Mouse (Mus musculus) Patski (cell line): ENCODE measurements at regions not wholly inside any gene's neighbourhood (a gene's known extent, or its start where the extent isn't known, plus 50 kb on each side); places are given as distances from the start of the nearest gene placed in this dataset.
A peak's percentile ranks its signal among the peaks of the same experiment; 100 is the strongest.

Source experiments
- ATAC-seq: fragments of 100-300 bp; one replicate; pipeline ENCODE4 v1.8.0; 2021
- CTCF ChIA-PET: fragments of 350-600 bp; sonication (Branson Sonifier 250); formaldehyde crosslinking; loops from one replicate; lab custom pipeline; 2022; ENCODE audit warnings: inconsistent platforms; lab: Charles Lee
- POLR2A ChIA-PET: fragments of 350-600 bp; sonication (Branson Sonifier 250); formaldehyde crosslinking; loops from one replicate; lab custom pipeline; 2022; ENCODE audit warnings: antibody characterized with exemption, inconsistent platforms; lab: Charles Lee
- DNase-seq: peaks from one replicate; pipeline ENCODE4 v3.0.0-alpha.2; 2011; ENCODE audit warnings: low read depth, low spot score
- H3K27me3 ChIP-seq: fragments of 371-371 bp; one replicate; pipeline ENCODE4 v1.5.1; 2021
- CTCF ChIP-seq: fragments of 100-300 bp; IDR thresholded peaks from one replicate; pipeline ENCODE4 v1.5.1; 2021
- in situ Hi-C: fragments of 300-500 bp; cut with MboI; formaldehyde crosslinking; loops from 3 replicates; pipeline ENCODE4 v1.11.1; 2018; ENCODE audit warnings: low pct_unique_long_range_greater_than_20kb, mixed read lengths

DNA sequence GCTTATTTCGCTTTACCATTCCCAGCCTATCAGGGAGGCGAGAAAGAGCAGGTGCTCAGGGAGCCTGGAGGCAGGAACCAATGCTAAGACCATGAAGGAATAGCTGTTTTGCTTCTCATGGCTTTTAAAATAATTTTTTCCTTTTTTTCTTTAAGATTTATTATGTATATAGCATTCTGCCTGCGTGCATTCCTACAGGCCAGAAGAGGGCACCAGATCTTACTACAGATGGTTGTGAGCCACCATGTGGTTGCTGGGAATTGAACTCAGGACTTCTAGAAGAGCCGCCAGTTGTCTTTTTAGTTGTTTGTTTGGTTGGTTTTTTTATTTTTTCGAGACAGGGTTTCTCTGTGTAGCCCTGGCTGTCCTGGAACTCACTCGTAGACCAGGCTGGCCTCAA is 113.6 kb upstream of the Armc2 start:
- no peak for TF ChIP-seq CTCF
- in situ Hi-C loops: no loop called here
- POLR2A ChIA-PET: interaction anchor here (0.5 kb wide), 1 partner anchor 103 kb away, joined by 3 read pairs; no protein-coding TSS in a partner anchor
- CTCF ChIA-PET: no interaction called here
- no peak for DNase-seq
- ATAC-seq: no peak
- no peaks in the 10 kb centered on the region for H3K27me3 ChIP-seq

DNA sequence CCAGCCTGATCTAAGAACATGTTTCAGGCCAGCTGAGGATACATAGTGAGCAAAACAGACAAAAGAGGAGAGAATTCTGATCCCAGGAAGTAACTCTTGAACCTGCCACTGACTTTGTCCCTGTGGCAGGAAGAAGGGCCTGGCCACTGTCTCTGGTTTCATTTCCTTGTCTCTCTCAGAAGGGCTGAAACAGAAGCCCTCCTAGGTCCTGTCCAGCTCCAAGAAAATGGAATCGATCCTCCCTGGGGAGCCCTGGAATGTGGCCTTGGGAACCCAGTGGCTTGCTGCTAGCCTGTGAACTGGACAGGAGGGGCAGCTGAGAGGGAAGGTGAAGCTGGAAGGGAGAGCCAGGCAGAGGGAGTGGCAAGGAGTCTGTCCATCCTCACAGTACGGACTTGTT is 113.1 kb upstream of the Armc2 start:
- no peak for TF ChIP-seq CTCF
- in situ Hi-C loops: no loop called here
- H3K27me3 ChIP-seq: no peaks in the 10 kb centered on the region
- ATAC-seq: no peak
- ChIA-PET CTCF (no interaction called here), POLR2A (no interaction called here)
- no peak for DNase-seq

GRCm38 (mm10) chr10:42127865-42128419 is 109.7 kb upstream of the Armc2 start:
- CTCF ChIA-PET: interaction anchor here (0.8 to 1.4 kb wide), 4 partner anchors 12 to 56 kb away, joined by 3 to 6 read pairs (median 3); no protein-coding TSS in a partner anchor
- TF ChIP-seq CTCF: no peak
- POLR2A ChIA-PET: no interaction called here
- peak; percentile 92 for DNase-seq
- in situ Hi-C loops: no loop called here
- H3K27me3 ChIP-seq: no peaks in the 10 kb centered on the region
- peak; percentile 83 for ATAC-seq

- in situ Hi-C loops: no loop called here
- TF ChIP-seq CTCF: no peak
- ATAC-seq: no peak
- CTCF ChIA-PET: interaction anchor here (1.1 to 1.4 kb wide), 2 partner anchors 14 to 55 kb away, joined by 3 to 6 read pairs; no protein-coding TSS in a partner anchor
- DNase-seq: no peak
- POLR2A ChIA-PET: no interaction called here
- H3K27me3 ChIP-seq: no peaks in the 10 kb centered on the region
Measured at GRCm38 (mm10) chr10:42126816-42127215, 108.6 kb upstream of the Armc2 start.

- CTCF ChIA-PET: no interaction called here
- ATAC-seq: no peak
Measured at GRCm38 (mm10) chr10:42122768-42123635, 104.8 kb upstream of the Armc2 start.

DNA sequence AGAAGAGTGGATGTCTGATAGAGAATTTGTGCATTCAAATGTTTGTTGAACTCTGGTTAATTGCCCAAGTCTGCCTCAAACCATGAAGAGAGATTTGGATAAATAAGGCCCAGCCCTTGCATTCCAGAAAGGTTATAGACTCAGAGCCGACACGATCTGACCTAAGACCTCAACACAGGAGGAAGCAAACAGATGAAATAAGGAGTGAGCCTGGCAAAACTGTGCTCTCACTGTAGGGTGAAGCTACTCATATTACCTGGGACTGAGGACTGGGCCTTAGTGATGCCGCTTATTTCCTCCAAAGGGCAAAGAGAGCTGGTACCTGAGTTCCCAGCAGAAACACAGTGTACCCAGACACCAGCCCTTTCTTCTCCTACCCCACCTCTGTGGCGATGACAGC is 103.7 kb upstream of the Armc2 start:
- DNase-seq: no peak
- in situ Hi-C loops: no loop called here
- ATAC-seq: no peak
- TF ChIP-seq CTCF: no peak
- H3K27me3 ChIP-seq: no peaks in the 10 kb centered on the region
- ChIA-PET CTCF (no interaction called here), POLR2A (no interaction called here)

More at GRCm38 (mm10) chr10:42122768-42123635, 104.8 kb upstream of the Armc2 start:
- in situ Hi-C loops: no loop called here
- TF ChIP-seq CTCF: no peak
- no peak for DNase-seq
- POLR2A ChIA-PET: no interaction called here
- no peaks in the 10 kb centered on the region for H3K27me3 ChIP-seq

GRCm38 (mm10) chr10:42119326-42119725 is 101.1 kb upstream of the Armc2 start:
- ChIA-PET POLR2A (no interaction called here), CTCF (no interaction called here)
- no peak for DNase-seq
- in situ Hi-C loops: no loop called here
- no peak for ATAC-seq
- TF ChIP-seq CTCF: no peak
- no peaks in the 10 kb centered on the region for H3K27me3 ChIP-seq

GRCm38 (mm10) chr10:42118361-42119188 is 100.3 kb upstream of the Armc2 start:
- POLR2A ChIA-PET: no interaction called here
- TF ChIP-seq CTCF: no peak
- in situ Hi-C loops: no loop called here
- CTCF ChIA-PET: no interaction called here
- H3K27me3 ChIP-seq: no peaks in the 10 kb centered on the region
- ATAC-seq: no peak
- DNase-seq: no peak

GRCm38 (mm10) chr10:42117523-42117922 is 99.3 kb upstream of the Armc2 start:
- ChIA-PET CTCF (no interaction called here), POLR2A (no interaction called here)
- ATAC-seq (no peak), DNase-seq (no peak)
- in situ Hi-C loops: no loop called here
- TF ChIP-seq CTCF: no peak
- no peaks in the 10 kb centered on the region for H3K27me3 ChIP-seq

DNA sequence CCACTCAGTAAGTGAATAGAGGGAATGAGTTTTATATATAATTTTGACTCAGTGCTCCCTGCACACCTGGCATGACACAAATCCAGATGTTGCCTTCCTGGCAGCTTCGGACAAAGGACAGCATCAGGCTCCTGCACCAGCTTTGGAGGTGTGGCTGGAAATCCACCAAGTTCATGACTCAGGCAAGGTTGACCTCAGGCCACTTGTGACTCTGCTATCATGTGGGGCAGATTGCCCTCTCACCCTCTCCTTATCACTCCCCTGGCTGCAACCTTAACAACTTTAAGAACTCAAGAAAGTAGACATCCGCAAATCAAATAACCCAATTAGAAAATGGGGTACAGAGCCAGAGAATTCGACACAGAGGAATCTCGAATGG is 97.7 kb upstream of the Armc2 start:
- ChIA-PET POLR2A (no interaction called here), CTCF (no interaction called here)
- DNase-seq: no peak
- TF ChIP-seq CTCF: no peak
- H3K27me3 ChIP-seq: no peaks in the 10 kb centered on the region
- ATAC-seq: no peak
- in situ Hi-C loops: no loop called here
